ENCODE assay signal across 18 mouse cellular contexts in genomic region chr11:11559099-11559686, GRCm38 (mm10).
DNase-seq lines count a peak whose midpoint lies in the region; ATAC-seq and TF ChIP-seq lines count a peak whose summit lies in the region.
"Had no signal": no experiment of that assay in that cellular context is flagged by ENCODE, and none has a peak within 500 bp of the region (broad histone marks: within the 10 kb centered on the region; RNA-seq: fewer than 3 reads in every experiment).

No protein-coding gene starts in this region.

- DNase-seq in spleen, adult 2 months (ENCODE audit: low read depth in 1 of 2, low spot score in 2 of 2), result no peak
- no peak for DNase-seq in spleen, postnatal 14 days (ENCODE audit: low spot score in 2 of 2)
- peak; percentile 53 for DNase-seq in CH12.LX (ENCODE audit: extremely low read depth)
- no peak for DNase-seq in cerebellum, postnatal 10 days
- DNase-seq: adrenal gland, adult 8-10 months; adrenal gland, postnatal 36 days; cerebellum, adult 18-20 months; cerebellum, adult 9-11 months; forebrain, postnatal 0 days; kidney, adult 18-20 months had no signal

- no peaks in the 10 kb centered on the region for H3K27me3 ChIP-seq in spleen, adult 2 months (ENCODE audit: control insufficient read depth, insufficient read depth, low read length)
- no peaks in the 10 kb centered on the region for H3K27me3 ChIP-seq in CH12.LX (replicated peaks)
- H3K27me3 ChIP-seq: forebrain, embryonic 13.5 days; intestine, embryonic 15.5 days had no signal

- no peaks in the 10 kb centered on the region; the same call in 1 of the 2 replicates for H3K36me3 ChIP-seq in spleen, adult 2 months (ENCODE audit: control insufficient read depth, insufficient read depth, low read length)
- peaks cover 6 to 18% of the 10 kb centered on the region in 2 experiments for H3K36me3 ChIP-seq in CH12.LX (replicated peaks in 1 of 2; ENCODE audit: control insufficient read depth in 1 of 2, insufficient read depth in 1 of 2, low read length in 1 of 2)
- H3K36me3 ChIP-seq: embryonic facial prominence, embryonic 10.5 days; heart, embryonic 13.5 days; intestine, embryonic 15.5 days had no signal

- ATAC-seq in megakaryocyte, adult 5-6 weeks (ENCODE audit: poor library complexity, severe bottlenecking), result peak; percentile 3; the same call in 1 of the 2 replicates
- no peak for ATAC-seq in frontal cortex, adult (ENCODE audit: low TSS enrichment)
- ATAC-seq: forebrain, embryonic 13.5 days; forebrain, postnatal 0 days; intestine, embryonic 15.5 days had no signal

- TF ChIP-seq RAD21 in CH12.LX (IDR thresholded peaks at IDR 0.05; ENCODE audit: low read depth, low read length), result no peak

- TF ChIP-seq POLR2A in spleen, adult 2 months (IDR thresholded peaks at IDR 0.05; ENCODE audit: low read depth, low read length), result no peak
- no peak for TF ChIP-seq POLR2A in CH12.LX (IDR thresholded peaks at IDR 0.05; ENCODE audit: low read depth, low read length)
- no peak for TF ChIP-seq POLR2A in bone marrow macrophage, adult 2 months (IDR thresholded peaks at IDR 0.05; ENCODE audit: borderline replicate concordance, low read depth, low read length)

- peak overlapping the region; percentile 92 for H3K9ac ChIP-seq in CH12.LX (ENCODE audit: insufficient read depth, low read depth)
- H3K9ac ChIP-seq: forebrain, embryonic 13.5 days; forebrain, postnatal 0 days; heart, embryonic 13.5 days; hindbrain, embryonic 14.5 days; intestine, embryonic 15.5 days had no signal

- TF ChIP-seq EP300 in CH12.LX (IDR thresholded peaks at IDR 0.05; ENCODE audit: low read length), result peak; percentile 73; the same call in 1 of the 2 replicates

- H3K4me1 ChIP-seq in spleen, adult 2 months (ENCODE audit: control insufficient read depth, insufficient read depth, insufficient read length), result peaks cover 23% of the 10 kb centered on the region
- peaks cover 28 to 76% of the 10 kb centered on the region in 2 experiments for H3K4me1 ChIP-seq in CH12.LX (ENCODE audit: control insufficient read depth in 1 of 2, insufficient read depth in 2 of 2)
- peaks cover 33% of the 10 kb centered on the region for H3K4me1 ChIP-seq in bone marrow macrophage, adult 2 months (ENCODE audit: control insufficient read depth, insufficient read depth, low read length)
- H3K4me1 ChIP-seq: embryonic facial prominence, embryonic 10.5 days; forebrain, embryonic 13.5 days; intestine, embryonic 15.5 days had no signal

- peaks cover 16% of the 10 kb centered on the region for H3K79me2 ChIP-seq in CH12.LX (replicated peaks; ENCODE audit: control insufficient read depth, extremely low read depth, insufficient read depth, poor library complexity, severe bottlenecking)

- H3K9me3 ChIP-seq in CH12.LX (replicated peaks; ENCODE audit: low read length), result no peaks in the 10 kb centered on the region
- H3K9me3 ChIP-seq: embryonic facial prominence, embryonic 10.5 days; forebrain, embryonic 13.5 days; heart, embryonic 13.5 days; intestine, embryonic 15.5 days had no signal

- peak overlapping the region; percentile 86 for H3K27ac ChIP-seq in spleen, adult 2 months (ENCODE audit: insufficient read depth, low read length)
- H3K27ac ChIP-seq in CH12.LX (ENCODE audit: insufficient read depth, low read depth), result peak overlapping the region; percentile 88
- H3K27ac ChIP-seq in bone marrow macrophage, adult 2 months (ENCODE audit: insufficient read depth, low read depth, low read length), result peak overlapping the region; percentile 59
- H3K27ac ChIP-seq: embryonic facial prominence, embryonic 10.5 days; forebrain, embryonic 13.5 days; heart, embryonic 13.5 days; hindbrain, embryonic 14.5 days; intestine, embryonic 15.5 days had no signal

- in situ Hi-C loops in CH12.LX (cut with MboI; ENCODE audit: low pct_ligation_motif_present, low pct_unique_long_range_greater_than_20kb, low sequenced_read_pairs), result loop anchor here (5.0 kb wide), 1 partner anchor 228 kb away; no protein-coding TSS in a partner anchor

- no peak for TF ChIP-seq CTCF in spleen, adult 2 months (IDR thresholded peaks at IDR 0.05; ENCODE audit: extremely low read depth, insufficient read depth, insufficient read length, insufficient replicate concordance)
- no peak for TF ChIP-seq CTCF in CH12.LX (conservative IDR thresholded peaks at IDR 0.05 in 1 of 2, IDR thresholded peaks at IDR 0.05 in 1 of 2; ENCODE audit: low read depth in 2 of 2, low read length in 2 of 2)
- TF ChIP-seq CTCF in bone marrow macrophage, adult 2 months (IDR thresholded peaks at IDR 0.05; ENCODE audit: low read depth, low read length), result no peak

- dilution Hi-C loops in CH12.LX (cut with MboI; ENCODE audit: extremely low pct_ligation_motif_present, extremely low pct_unique_long_range_greater_than_20kb, low sequenced_read_pairs), result no loop called here

- H3K4me2 ChIP-seq in CH12.LX (ENCODE audit: insufficient read depth, low read depth, poor library complexity, severe bottlenecking), result peak overlapping the region; percentile 87
- H3K4me2 ChIP-seq: forebrain, embryonic 13.5 days; heart, embryonic 13.5 days; hindbrain, embryonic 14.5 days; intestine, embryonic 15.5 days had no signal

- H3K4me3 ChIP-seq in spleen, adult 2 months (ENCODE audit: extremely low read depth, insufficient read depth, insufficient read length), result no peak overlapping the region
- H3K4me3 ChIP-seq in CH12.LX (replicated peaks in 1 of 3; ENCODE audit: low read depth in 2 of 3, low read length in 2 of 3, poor library complexity in 1 of 3), result peak overlapping the region; percentile 56 to 60 (median 60)
- H3K4me3 ChIP-seq in bone marrow macrophage, adult 2 months (ENCODE audit: insufficient read depth, low read length), result no peak overlapping the region
- H3K4me3 ChIP-seq: embryonic facial prominence, embryonic 10.5 days; forebrain, embryonic 13.5 days; heart, embryonic 13.5 days; intestine, embryonic 15.5 days had no signal

- WGBS in spleen, adult 2 months, result 65% methylated on average over 7 of the region's 7 CpGs

TF ChIP-seq in CH12.LX, 34 proteins besides CTCF, POLR2A, EP300 and RAD21:
- TF ChIP-seq MEF2A (IDR thresholded peaks at IDR 0.05; ENCODE audit: borderline replicate concordance, low read depth, low read length) (no peak), NELFE (IDR thresholded peaks at IDR 0.05; ENCODE audit: low read depth, low read length) (no peak), SMC3 (IDR thresholded peaks at IDR 0.05; ENCODE audit: low read depth, low read length) (no peak), CHD2 (IDR thresholded peaks at IDR 0.05; ENCODE audit: low read length) (no peak), ZNF384 (IDR thresholded peaks at IDR 0.05; ENCODE audit: low read depth, low read length) (no peak), ELF1 (IDR thresholded peaks at IDR 0.05; ENCODE audit: low read depth, low read length) (no peak), ZC3H11A (IDR thresholded peaks at IDR 0.05; ENCODE audit: low read depth, low read length) (no peak), PAX5 (IDR thresholded peaks at IDR 0.05; ENCODE audit: low read length) (no peak), ZKSCAN1 (IDR thresholded peaks at IDR 0.05; ENCODE audit: borderline replicate concordance, low read depth, low read length) (no peak), USF1 (IDR thresholded peaks at IDR 0.05; ENCODE audit: low read depth, low read length) (no peak), IRF4 (IDR thresholded peaks at IDR 0.05; ENCODE audit: low read depth, low read length) (peak; percentile 72), UBTF (IDR thresholded peaks at IDR 0.05; ENCODE audit: low read depth, low read length) (0 out of 2 replicates have a peak, but pooled peaks have one; percentile 25), JUND (conservative IDR thresholded peaks at IDR 0.05; ENCODE audit: low read depth, low read length) (no peak), CHD1 (IDR thresholded peaks at IDR 0.05; ENCODE audit: low read depth, low read length) (0 out of 2 replicates have a peak, but pooled peaks have one; percentile 25), SIN3A (IDR thresholded peaks at IDR 0.05; ENCODE audit: low read length) (no peak), TCF12 (IDR thresholded peaks at IDR 0.05; ENCODE audit: low read depth, low read length) (no peak; the same call in 1 of the 2 replicates), MXI1 (IDR thresholded peaks at IDR 0.05; ENCODE audit: low read depth, low read length) (no peak), POLR2AphosphoS2 (IDR thresholded peaks at IDR 0.05; ENCODE audit: low read depth, low read length) (no peak), BHLHE40 (IDR thresholded peaks at IDR 0.05; ENCODE audit: low read depth, low read length) (no peak), RCOR1 (conservative IDR thresholded peaks at IDR 0.05; ENCODE audit: low read depth, low read length) (no peak), MAX (IDR thresholded peaks at IDR 0.05; ENCODE audit: low read length) (no peak), USF2 (conservative IDR thresholded peaks at IDR 0.05; ENCODE audit: low read depth, low read length) (no peak)
TF ChIP-seq in CH12.LX: peak in this region for 3.

Comparison
In these comparisons a context has a peak if more than half of its experiments do, and no peak if none do; other contexts are left out.
1. H3K4me3 ChIP-seq: peak in CH12.LX (3 of 3); none in spleen, adult 2 months (single experiment) and bone marrow macrophage, adult 2 months (single experiment).
2. Peak in every context shown above with its lines, with median percentiles within 50 percentile points of each other: H3K27ac ChIP-seq.